Mouse (Mus musculus) liver, adult 2 months (tissue): ENCODE data around the gene 5730522E02Rik.

Experiments used
- CTCF ChIP-seq: fragments of 200-500 bp; IDR thresholded peaks from 2 replicates; pipeline ENCODE4 v1.5.1; 2011; ENCODE audit warnings: low read depth, low read length, control low read depth
- POLR2A ChIP-seq: fragments of 200-500 bp; IDR thresholded peaks from 2 replicates; pipeline ENCODE4 v1.6.1; 2011; ENCODE audit warnings: low read length, control low read depth; ENCODE audit not compliant: insufficient read depth; ENCODE audit errors: extremely low read depth

- TF ChIP-seq CTCF, result no peak
- TF ChIP-seq POLR2A, result no peak
These were observed 506.0 kb downstream of the 5730522E02Rik start for GRCm38 (mm10) chr11:25704332-25705168.
